Mouse (Mus musculus): ENCODE results near the gene Gm21119. TPM values are rescaled to one million over a fixed set of nuclear protein-coding genes. Genes with fewer than 3 reads are reported as not detected.

Gene Gm21119
- total RNA-seq (2023) = under 1 TPM in 1 of 2 experiments, not detected in 1; 0.38 TPM

DNA sequence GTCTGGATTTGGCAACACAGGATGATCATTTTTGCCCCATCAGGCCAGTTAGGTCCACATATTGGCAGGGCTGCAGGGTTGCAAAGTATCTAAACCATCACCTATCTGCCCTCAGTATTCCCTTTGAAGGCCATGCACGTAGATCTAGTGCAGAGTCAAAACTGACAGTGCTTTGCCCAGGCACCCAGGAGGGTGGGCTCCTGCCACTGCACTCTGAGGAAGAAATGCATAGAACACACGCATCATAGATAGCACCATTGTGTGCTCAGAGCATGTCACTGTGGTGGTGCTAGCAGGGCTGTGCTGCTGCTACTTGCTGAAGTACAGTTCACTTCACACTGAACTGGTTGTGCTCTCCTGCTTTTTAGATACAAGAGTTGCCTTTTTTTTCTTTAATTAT is at the start of gene Gm21119:
Gm21119 (plus strand) TSS at position 301 of the 400 bp plus-strand sequence.

